Mouse (Mus musculus) v-Abl transformed pro-B cells (cell line): ENCODE results near the gene Zfp11.

ENCODE experiments used
- in situ Hi-C, 2 experiments: fragments of 400-800 bp; cut with MboI; formaldehyde crosslinking; loops; one replicate each; pipeline ENCODE4 v1.15.1; 2025; ENCODE audit not compliant: unreplicated experiment in 2 of 2

Gene Zfp11

DNA sequence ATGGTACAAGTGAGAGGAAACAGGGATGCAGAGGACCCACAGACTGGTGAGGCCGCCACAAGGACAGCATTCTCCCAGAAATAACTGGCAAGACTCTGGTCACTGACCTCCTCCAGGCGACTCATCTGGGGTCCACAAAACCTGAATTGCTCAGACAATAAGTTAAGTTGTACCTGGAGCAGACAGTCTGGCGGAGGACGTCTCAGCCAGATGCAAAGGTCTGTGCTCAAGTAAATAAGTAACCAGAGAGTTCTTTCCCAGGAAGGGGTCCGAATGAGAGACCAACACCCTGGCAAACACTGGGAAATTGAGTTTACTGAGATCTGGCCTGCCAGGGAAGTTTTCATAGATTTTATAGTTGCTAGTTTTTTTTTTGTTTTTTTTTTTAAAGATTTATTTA is 48.5 kb downstream of the Zfp11 start:
- in situ Hi-C loops: loop anchor here (25.0 kb wide), 2 partner anchors 366 to 1241 kb away; no protein-coding TSS in a partner anchor

DNA sequence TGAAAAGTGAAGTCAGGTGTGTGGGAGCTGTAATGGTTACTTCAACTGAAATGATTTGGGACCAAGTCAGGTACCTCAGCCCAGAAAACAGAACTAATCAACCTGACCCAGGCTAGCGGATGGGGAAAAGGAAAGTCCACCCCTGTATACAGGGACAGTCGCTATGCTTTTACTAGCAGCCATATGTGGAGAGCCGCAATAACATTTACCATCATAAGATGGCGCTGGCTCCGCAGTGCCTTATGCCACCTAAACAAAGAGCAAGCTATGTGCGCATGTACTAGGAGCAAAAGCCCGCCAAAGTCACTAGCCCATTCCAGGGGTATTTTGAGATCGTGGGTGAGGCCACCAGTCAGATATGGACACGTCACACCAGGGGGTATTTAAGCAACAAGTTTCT is 49.3 kb downstream of the Zfp11 start:
- in situ Hi-C loops: loop anchor here (25.0 kb wide), 2 partner anchors 367 to 1242 kb away; no protein-coding TSS in a partner anchor

- in situ Hi-C loops: loop anchor here (5.0 to 25.0 kb wide), 4 partner anchors 131 to 1251 kb away; no protein-coding TSS in a partner anchor
These were observed 58.8 kb downstream of the Zfp11 start for GRCm38 (mm10) chr5:129611060-129611459.

- in situ Hi-C loops: loop anchor here (25.0 kb wide), 2 partner anchors 380 to 1255 kb away; no protein-coding TSS in a partner anchor
These were observed 62.4 kb downstream of the Zfp11 start for GRCm38 (mm10) chr5:129607476-129607875.
